Mouse (Mus musculus): Measurements from ENCODE around the gene Gm10198. TPM values are rescaled to one million over a fixed set of nuclear protein-coding genes. Genes with fewer than 3 reads are reported as not detected.

Gm10198 gene
- polyA plus RNA-seq, 1 experiment from 2014 or later = not detected

DNA sequence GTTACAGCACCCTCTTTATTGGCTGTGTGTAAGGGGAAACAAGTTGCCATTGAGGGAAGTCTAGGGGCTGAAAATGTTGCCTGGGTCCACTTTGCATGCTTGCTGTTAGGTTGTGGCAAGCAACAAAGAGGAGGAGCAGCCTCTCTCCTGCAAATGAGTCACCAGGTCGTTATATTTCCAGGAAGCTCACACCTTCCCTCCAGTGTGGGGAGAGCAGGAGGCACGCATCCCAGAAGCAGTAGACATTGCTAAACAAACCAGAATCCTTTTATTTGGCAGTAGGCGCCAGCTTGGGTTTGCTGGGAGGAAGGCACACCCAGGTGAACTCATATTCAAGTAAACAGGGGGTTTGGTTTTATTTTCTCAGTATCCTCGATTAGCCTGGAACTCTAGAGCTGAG is 8.8 kb downstream of the Gm10198 start:
- Histone ChIP-seq H3K4me2 (no peak overlapping the region), H3K9ac (no peak overlapping the region), H3K27me3 (replicated peaks) (no peaks in the 10 kb centered on the region), H3K9me3 (no peaks in the 10 kb centered on the region), H3K27ac (no peak overlapping the region), H3K4me3 (replicated peaks) (no peak overlapping the region), H3K4me1 (no peaks in the 10 kb centered on the region), H3K36me3 (no peaks in the 10 kb centered on the region)
- 54% methylated on average over 4 of the region's 4 CpGs for WGBS
- no peak for ATAC-seq (ENCODE audit: insufficient read depth, low FRiP score, low read depth)

GRCm38 (mm10) chr13:111604826-111605225 is 12.2 kb downstream of the Gm10198 start:
- Histone ChIP-seq H3K9ac (no peak overlapping the region), H3K4me2 (no peak overlapping the region), H3K27me3 (replicated peaks) (no peaks in the 10 kb centered on the region), H3K36me3 (no peaks in the 10 kb centered on the region), H3K4me1 (no peaks in the 10 kb centered on the region), H3K4me3 (replicated peaks) (no peak overlapping the region), H3K27ac (no peak overlapping the region), H3K9me3 (no peaks in the 10 kb centered on the region)
- WGBS = 86% methylated on average over 5 of the region's 5 CpGs
- ATAC-seq (ENCODE audit: insufficient read depth, low FRiP score, low read depth) = peak; percentile 72; the same call in 1 of the 2 replicates

- ATAC-seq (ENCODE audit: insufficient read depth, low FRiP score, low read depth) = no peak
- H3K9me3 ChIP-seq = no peaks in the 10 kb centered on the region
- no peaks in the 10 kb centered on the region for H3K36me3 ChIP-seq
- no peaks in the 10 kb centered on the region; the same call in 1 of the 2 replicates for H3K4me1 ChIP-seq
- no peak overlapping the region for H3K9ac ChIP-seq
- H3K4me3 ChIP-seq (replicated peaks) = no peak overlapping the region
- H3K4me2 ChIP-seq = no peak overlapping the region
- no peak overlapping the region for H3K27ac ChIP-seq
- 69% methylated on average over 13 of the region's 13 CpGs for WGBS
- H3K27me3 ChIP-seq (replicated peaks) = no peaks in the 10 kb centered on the region
Observed at GRCm38 (mm10) chr13:111616168-111617125, 23.9 kb downstream of the Gm10198 start.

DNA sequence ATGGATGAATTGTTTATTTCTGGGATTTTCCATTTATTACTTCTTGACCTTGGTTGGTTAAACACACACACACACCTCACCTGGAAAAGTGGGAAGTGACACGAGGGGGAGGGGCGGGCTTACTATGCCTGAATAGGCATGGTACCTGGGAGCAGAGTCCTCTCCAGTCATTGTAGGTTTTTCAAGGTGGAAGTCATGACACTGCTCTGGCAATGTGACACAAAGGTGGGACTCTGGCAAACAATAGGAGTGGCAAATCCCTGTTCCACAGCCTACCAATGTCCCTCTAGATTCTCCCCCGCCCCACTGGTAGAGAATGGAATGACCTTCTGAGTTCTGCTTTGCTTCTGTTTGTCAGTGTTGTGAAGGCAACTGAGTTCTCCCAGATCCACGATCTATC is 27.8 kb downstream of the Gm10198 start:
- H3K27ac ChIP-seq = no peak overlapping the region
- H3K4me2 ChIP-seq = no peak overlapping the region
- ATAC-seq (ENCODE audit: insufficient read depth, low FRiP score, low read depth) = no peak
- H3K27me3 ChIP-seq (replicated peaks) = no peaks in the 10 kb centered on the region
- H3K9ac ChIP-seq = no peak overlapping the region
- H3K36me3 ChIP-seq = no peaks in the 10 kb centered on the region
- no peak overlapping the region for H3K4me3 ChIP-seq (replicated peaks)
- 71% methylated on average over 4 of the region's 4 CpGs for WGBS
- no peaks in the 10 kb centered on the region; the same call in 1 of the 2 replicates for H3K4me1 ChIP-seq
- no peaks in the 10 kb centered on the region for H3K9me3 ChIP-seq

- H3K9me3 ChIP-seq = no peaks in the 10 kb centered on the region
- H3K4me2 ChIP-seq = no peak overlapping the region
- no peaks in the 10 kb centered on the region for H3K36me3 ChIP-seq
- WGBS = 81% methylated on average over 3 of the region's 3 CpGs
- no peak for ATAC-seq (ENCODE audit: insufficient read depth, low FRiP score, low read depth)
- no peak overlapping the region for H3K4me3 ChIP-seq (replicated peaks)
- H3K9ac ChIP-seq = no peak overlapping the region
- H3K27ac ChIP-seq = no peak overlapping the region
- no peaks in the 10 kb centered on the region for H3K27me3 ChIP-seq (replicated peaks)
- no peaks in the 10 kb centered on the region for H3K4me1 ChIP-seq
Observed at GRCm38 (mm10) chr13:111622425-111622824, 29.8 kb downstream of the Gm10198 start.

GRCm38 (mm10) chr13:111623112-111623511 is 30.5 kb downstream of the Gm10198 start:
- no peak for ATAC-seq (ENCODE audit: insufficient read depth, low FRiP score, low read depth)
- Histone ChIP-seq H3K4me2 (no peak overlapping the region), H3K27me3 (replicated peaks) (no peaks in the 10 kb centered on the region), H3K9ac (no peak overlapping the region), H3K4me1 (no peaks in the 10 kb centered on the region), H3K9me3 (no peaks in the 10 kb centered on the region), H3K4me3 (replicated peaks) (no peak overlapping the region), H3K36me3 (no peaks in the 10 kb centered on the region), H3K27ac (no peak overlapping the region)
- 78% methylated on average over 7 of the region's 7 CpGs for WGBS

GRCm38 (mm10) chr13:111624115-111624514 is 31.5 kb downstream of the Gm10198 start:
- no peak overlapping the region for H3K4me2 ChIP-seq
- 83% methylated on average over 6 of the region's 6 CpGs for WGBS
- no peaks in the 10 kb centered on the region for H3K27me3 ChIP-seq (replicated peaks)
- H3K27ac ChIP-seq = no peak overlapping the region
- no peak for ATAC-seq (ENCODE audit: insufficient read depth, low FRiP score, low read depth)
- H3K4me1 ChIP-seq = no peaks in the 10 kb centered on the region
- H3K36me3 ChIP-seq = no peaks in the 10 kb centered on the region
- H3K4me3 ChIP-seq (replicated peaks) = no peak overlapping the region
- H3K9ac ChIP-seq = no peak overlapping the region
- no peaks in the 10 kb centered on the region for H3K9me3 ChIP-seq

GRCm38 (mm10) chr13:111634163-111635160 is 41.9 kb downstream of the Gm10198 start:
- WGBS = 67% methylated on average over 16 of the region's 16 CpGs

DNA sequence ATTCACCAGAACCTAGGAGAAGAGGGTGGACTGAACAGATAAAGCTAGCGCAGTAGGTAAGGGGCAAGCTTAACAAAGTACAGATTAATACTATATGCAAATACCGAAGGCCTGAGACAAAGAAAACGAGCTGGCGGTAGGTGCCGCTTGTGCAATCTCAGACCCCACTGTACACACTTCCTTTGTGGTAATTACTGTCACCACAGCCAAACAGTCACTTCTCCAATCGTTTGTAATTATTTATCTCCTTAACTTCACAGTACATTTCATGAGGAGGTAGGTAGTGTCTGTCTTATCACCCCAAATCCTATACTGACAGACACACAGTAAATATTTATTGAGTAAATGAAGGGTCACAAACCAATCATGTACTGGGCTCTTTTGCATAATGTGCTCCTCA is 47.7 kb downstream of the Gm10198 start:
- 76% methylated on average over 6 of the region's 6 CpGs for WGBS
- Histone ChIP-seq H3K27ac (no peak overlapping the region), H3K4me1 (no peaks in the 10 kb centered on the region), H3K4me2 (no peak overlapping the region), H3K36me3 (no peaks in the 10 kb centered on the region), H3K9me3 (no peaks in the 10 kb centered on the region), H3K27me3 (replicated peaks) (no peaks in the 10 kb centered on the region), H3K9ac (no peak overlapping the region), H3K4me3 (replicated peaks) (no peak overlapping the region)
- ATAC-seq (ENCODE audit: insufficient read depth, low FRiP score, low read depth) = no peak

More at GRCm38 (mm10) chr13:111634163-111635160, 41.9 kb downstream of the Gm10198 start:
- ATAC-seq (ENCODE audit: insufficient read depth, low FRiP score, low read depth) = no peak
- H3K36me3 ChIP-seq = no peaks in the 10 kb centered on the region
- H3K4me3 ChIP-seq (replicated peaks) = no peak overlapping the region
- no peaks in the 10 kb centered on the region for H3K27me3 ChIP-seq (replicated peaks)
- no peaks in the 10 kb centered on the region for H3K9me3 ChIP-seq
- no peak overlapping the region for H3K9ac ChIP-seq
- H3K4me1 ChIP-seq = no peaks in the 10 kb centered on the region
- H3K4me2 ChIP-seq = no peak overlapping the region
- no peak overlapping the region for H3K27ac ChIP-seq

All from stomach, embryonic 15.5 days (tissue).